Mouse (Mus musculus) liver, embryonic 15.5 days (tissue): ENCODE data around the gene Eif4b. TPM values are rescaled to one million over a fixed set of nuclear protein-coding genes. Genes with fewer than 3 reads are reported as not detected.

Experiments
- ATAC-seq: fragments of 200-750 bp; cut with Nextera tagmentation; 2 replicates; pipeline ENCODE4 v1.8.0; 2017; ENCODE audit warnings: moderate number of reproducible peaks, mild to moderate bottlenecking, moderate library complexity; ENCODE audit not compliant: insufficient read depth
- H3K27ac ChIP-seq: fragments of 300-500 bp; sonication (generic); replicated peaks from 2 replicates; pipeline ENCODE4 v1.5.1; 2015; ENCODE audit warnings: mild to moderate bottlenecking, inconsistent platforms
- H3K27me3 ChIP-seq: fragments of 300-500 bp; sonication (generic); 2 replicates; pipeline ENCODE4 v1.6.1; 2015; ENCODE audit warnings: mild to moderate bottlenecking, inconsistent platforms
- H3K36me3 ChIP-seq: fragments of 300-500 bp; sonication (generic); replicated peaks from 2 replicates; pipeline ENCODE4 v1.6.1; 2015; ENCODE audit warnings: moderate library complexity, mild to moderate bottlenecking, inconsistent platforms
- H3K4me1 ChIP-seq: fragments of 300-500 bp; sonication (generic); replicated peaks from 2 replicates; pipeline ENCODE4 v1.6.1; 2015; ENCODE audit warnings: inconsistent platforms
- H3K4me2 ChIP-seq: fragments of 300-500 bp; sonication (generic); 2 replicates; pipeline ENCODE4 v1.6.1; 2015; ENCODE audit warnings: moderate library complexity, mild to moderate bottlenecking, inconsistent platforms
- H3K4me3 ChIP-seq: fragments of 300-500 bp; sonication (generic); replicated peaks from 2 replicates; pipeline ENCODE4 v1.5.1; 2015; ENCODE audit warnings: mild to moderate bottlenecking, inconsistent platforms
- H3K9ac ChIP-seq: fragments of 300-500 bp; sonication (generic); 2 replicates; pipeline ENCODE4 v1.6.1; 2015; ENCODE audit warnings: moderate library complexity, mild to moderate bottlenecking, inconsistent platforms
- H3K9me3 ChIP-seq: fragments of 300-500 bp; sonication (generic); replicated peaks from 2 replicates; pipeline ENCODE4 v1.6.1; 2016; ENCODE audit warnings: inconsistent platforms
- WGBS: fragments of 180-500 bp; shearing (Covaris S2); methylation state at CpG from one replicate; pipeline ENCODE4 v1.1.7; 2015; ENCODE audit warnings: mixed read lengths; ENCODE audit not compliant: insufficient replicate concordance; 5-methylcytosine and 5-hydroxymethylcytosine counted together
- polyA plus RNA-seq: library from polyadenylated mRNA; unstranded; fragments of >200 nt; fragmentation: Nextera tagmentation; extraction: Ambion mirVana; gene quantifications from 2 replicates; pipeline ENCODE4 v1.2.1, GENCODE M21; 2015

Gene Eif4b
- polyA plus RNA-seq, 1 experiment from 2014 or later = 43.5 TPM

- Histone ChIP-seq H3K36me3 (peaks cover 81% of the 10 kb centered on the region), H3K9me3 (no peaks in the 10 kb centered on the region)
- ATAC-seq = no peak
Observed at GRCm38 (mm10) chr15:102094988-102095387, 21.4 kb downstream of the Eif4b start.

GRCm38 (mm10) chr15:102097147-102097915 lies 23.8 kb downstream of the Eif4b start:
- Histone ChIP-seq H3K4me3 (no peak overlapping the region), H3K9ac (no peak overlapping the region), H3K4me1 (peaks cover 41% of the 10 kb centered on the region), H3K9me3 (no peaks in the 10 kb centered on the region), H3K36me3 (peaks cover 58% of the 10 kb centered on the region), H3K27me3 (peaks cover 34% of the 10 kb centered on the region), H3K27ac (no peak overlapping the region), H3K4me2 (no peak overlapping the region)
- 45% methylated on average over 8 of the region's 8 CpGs for WGBS
- ATAC-seq = no peak

More at GRCm38 (mm10) chr15:102094988-102095387, 21.4 kb downstream of the Eif4b start:
- H3K9ac ChIP-seq = no peak overlapping the region
- H3K4me2 ChIP-seq = no peak overlapping the region
- no peak overlapping the region for H3K27ac ChIP-seq
- WGBS = 79% methylated on average over 16 of the region's 16 CpGs
- H3K27me3 ChIP-seq = peaks cover 10% of the 10 kb centered on the region
- H3K4me3 ChIP-seq = no peak overlapping the region
- H3K4me1 ChIP-seq = peaks cover 25% of the 10 kb centered on the region

GRCm38 (mm10) chr15:102097991-102098555 lies 24.5 kb downstream of the Eif4b start:
- H3K4me1 ChIP-seq = peaks cover 44% of the 10 kb centered on the region
- ATAC-seq = no peak
- H3K36me3 ChIP-seq = peaks cover 50% of the 10 kb centered on the region
- no peak overlapping the region for H3K27ac ChIP-seq
- 53% methylated on average over 5 of the region's 5 CpGs for WGBS
- no peak overlapping the region for H3K4me3 ChIP-seq
- no peak overlapping the region for H3K4me2 ChIP-seq
- no peak overlapping the region for H3K9ac ChIP-seq
- no peaks in the 10 kb centered on the region for H3K9me3 ChIP-seq
- H3K27me3 ChIP-seq = peaks cover 41% of the 10 kb centered on the region

GRCm38 (mm10) chr15:102099260-102099659 lies 25.7 kb downstream of the Eif4b start:
- Histone ChIP-seq H3K4me3 (peak overlapping the region; percentile 60; the same call in 1 of the 2 replicates), H3K36me3 (peaks cover 38% of the 10 kb centered on the region), H3K4me2 (peak overlapping the region; percentile 86), H3K27ac (no peak overlapping the region), H3K9me3 (no peaks in the 10 kb centered on the region), H3K9ac (no peak overlapping the region), H3K4me1 (peaks cover 52% of the 10 kb centered on the region), H3K27me3 (peaks cover 53% of the 10 kb centered on the region)
- ATAC-seq = no peak
- WGBS = 55% methylated on average over 5 of the region's 5 CpGs

GRCm38 (mm10) chr15:102099771-102100160 lies 26.2 kb downstream of the Eif4b start:
- peak overlapping the region; percentile 55 for H3K9ac ChIP-seq
- peak overlapping the region; percentile 60 for H3K4me3 ChIP-seq
- H3K27me3 ChIP-seq = peaks cover 58% of the 10 kb centered on the region
- no peaks in the 10 kb centered on the region for H3K9me3 ChIP-seq
- H3K36me3 ChIP-seq = peaks cover 33% of the 10 kb centered on the region
- 25% methylated on average over 8 of the region's 8 CpGs for WGBS
- H3K4me1 ChIP-seq = peaks cover 56% of the 10 kb centered on the region
- ATAC-seq = no peak
- peak overlapping the region; percentile 69; the same call in 1 of the 2 replicates for H3K27ac ChIP-seq
- peak overlapping the region; percentile 86 for H3K4me2 ChIP-seq

GRCm38 (mm10) chr15:102100161-102100981 lies 26.8 kb downstream of the Eif4b start, which contains the start of gene Tns2:
TSS of gene Tns2 (plus strand) at chr15:102100413.
- H3K4me3 ChIP-seq = peak within 1 kb of the TSS; percentile 60
- peak; percentile 53 for ATAC-seq
- no peaks in the 10 kb centered on the region for H3K9me3 ChIP-seq
- peaks cover 64% of the 10 kb centered on the region for H3K27me3 ChIP-seq
- H3K36me3 ChIP-seq = peaks cover 27% of the 10 kb centered on the region
- peaks cover 57% of the 10 kb centered on the region for H3K4me1 ChIP-seq
- peak within 1 kb of the TSS; percentile 86 for H3K4me2 ChIP-seq
- H3K27ac ChIP-seq = peak within 1 kb of the TSS; percentile 69
- H3K9ac ChIP-seq = peak within 1 kb of the TSS; percentile 55
- under 1% methylated on average over 59 of the region's 82 CpGs for WGBS

GRCm38 (mm10) chr15:102100996-102101671 lies 27.6 kb downstream of the Eif4b start:
- no peak for ATAC-seq
- no peak overlapping the region for H3K9ac ChIP-seq

GRCm38 (mm10) chr15:102101672-102102541 lies 28.3 kb downstream of the Eif4b start:
- peaks cover 61% of the 10 kb centered on the region for H3K4me1 ChIP-seq
- peak overlapping the region; percentile 64 for H3K27ac ChIP-seq
- peak overlapping the region; percentile 14; the same call in 1 of the 2 replicates for H3K4me3 ChIP-seq
- ATAC-seq = no peak
- peaks cover 79% of the 10 kb centered on the region for H3K27me3 ChIP-seq
- peaks cover 14% of the 10 kb centered on the region for H3K36me3 ChIP-seq
- H3K9ac ChIP-seq = no peak overlapping the region
- WGBS = 45% methylated on average over 11 of the region's 11 CpGs
- no peaks in the 10 kb centered on the region for H3K9me3 ChIP-seq
- H3K4me2 ChIP-seq = peak overlapping the region; percentile 86

More at GRCm38 (mm10) chr15:102100996-102101671, 27.6 kb downstream of the Eif4b start:
- WGBS = 37% methylated on average over 10 of the region's 10 CpGs
- Histone ChIP-seq H3K9me3 (no peaks in the 10 kb centered on the region), H3K27me3 (peaks cover 71% of the 10 kb centered on the region), H3K4me2 (peak overlapping the region; percentile 86), H3K27ac (peak overlapping the region; percentile 64), H3K36me3 (peaks cover 20% of the 10 kb centered on the region), H3K4me1 (peaks cover 58% of the 10 kb centered on the region), H3K4me3 (peak overlapping the region; percentile 60; the same call in 1 of the 2 replicates)

- peaks cover 7% of the 10 kb centered on the region for H3K36me3 ChIP-seq
- WGBS = 43% methylated on average over 6 of the region's 6 CpGs
- no peak for ATAC-seq
- H3K4me2 ChIP-seq = peak overlapping the region; percentile 30
- H3K27ac ChIP-seq = peak overlapping the region; percentile 64
- peaks cover 84% of the 10 kb centered on the region for H3K27me3 ChIP-seq
- H3K4me3 ChIP-seq = peak overlapping the region; percentile 32
- peaks cover 68% of the 10 kb centered on the region for H3K4me1 ChIP-seq
- H3K9ac ChIP-seq = no peak overlapping the region; the same call in 1 of the 2 replicates
- H3K9me3 ChIP-seq = no peaks in the 10 kb centered on the region
Observed at GRCm38 (mm10) chr15:102102548-102103121, 29.1 kb downstream of the Eif4b start.
